Mouse (Mus musculus): ENCODE data around the gene Ttll9. TPM values are rescaled to one million over a fixed set of nuclear protein-coding genes. Genes with fewer than 3 reads are reported as not detected.

Gene Ttll9
- polyA plus RNA-seq, 1 experiment = 4.6 TPM

GRCm38 (mm10) chr2:153049997-153050358, 87.7 kb downstream of the Ttll9 start:
- Histone ChIP-seq H3K27ac (ENCODE audit: insufficient read depth, low read length) (peak overlapping the region; percentile 92), H3K4me1 (ENCODE audit: control insufficient read depth, insufficient read depth, low read length) (peaks cover 76% of the 10 kb centered on the region)
- DNase-seq = no peak

GRCm38 (mm10) chr2:153051095-153051494, 88.8 kb downstream of the Ttll9 start:
- 60% methylated on average over 6 of the region's 6 CpGs for WGBS
- TF ChIP-seq CTCF (IDR thresholded peaks at IDR 0.05; ENCODE audit: borderline replicate concordance, insufficient read depth, low read depth, low read length) = no peak
- TF ChIP-seq POLR2A (IDR thresholded peaks at IDR 0.05; ENCODE audit: borderline replicate concordance, insufficient read depth, low read length) = no peak
- H3K27me3 ChIP-seq (ENCODE audit: control insufficient read depth, insufficient read depth, low read length) = no peaks in the 10 kb centered on the region

More at GRCm38 (mm10) chr2:153049997-153050358, 87.7 kb downstream of the Ttll9 start:
- no peaks in the 10 kb centered on the region for H3K27me3 ChIP-seq (ENCODE audit: control insufficient read depth, insufficient read depth, low read length)
- no peak for TF ChIP-seq CTCF (IDR thresholded peaks at IDR 0.05; ENCODE audit: borderline replicate concordance, insufficient read depth, low read depth, low read length)
- no peak for TF ChIP-seq POLR2A (IDR thresholded peaks at IDR 0.05; ENCODE audit: borderline replicate concordance, insufficient read depth, low read length)
- H3K4me3 ChIP-seq (replicated peaks; ENCODE audit: insufficient read depth, low read depth, low read length) = no peak overlapping the region
- 30% methylated on average over 4 of the region's 4 CpGs for WGBS

GRCm38 (mm10) chr2:153051537-153051936, 89.3 kb downstream of the Ttll9 start:
- H3K27ac ChIP-seq (ENCODE audit: insufficient read depth, low read length) = peak overlapping the region; percentile 92
- no peak for TF ChIP-seq POLR2A (IDR thresholded peaks at IDR 0.05; ENCODE audit: borderline replicate concordance, insufficient read depth, low read length)
- TF ChIP-seq CTCF (IDR thresholded peaks at IDR 0.05; ENCODE audit: borderline replicate concordance, insufficient read depth, low read depth, low read length) = no peak
- no peaks in the 10 kb centered on the region for H3K27me3 ChIP-seq (ENCODE audit: control insufficient read depth, insufficient read depth, low read length)
- no peak for DNase-seq
- H3K4me3 ChIP-seq (replicated peaks; ENCODE audit: insufficient read depth, low read depth, low read length) = no peak overlapping the region
- H3K4me1 ChIP-seq (ENCODE audit: control insufficient read depth, insufficient read depth, low read length) = peaks cover 69% of the 10 kb centered on the region
- 52% methylated on average over 9 of the region's 9 CpGs for WGBS

More at GRCm38 (mm10) chr2:153051095-153051494, 88.8 kb downstream of the Ttll9 start:
- Histone ChIP-seq H3K27ac (ENCODE audit: insufficient read depth, low read length) (peak overlapping the region; percentile 92), H3K4me3 (replicated peaks; ENCODE audit: insufficient read depth, low read depth, low read length) (no peak overlapping the region), H3K4me1 (ENCODE audit: control insufficient read depth, insufficient read depth, low read length) (peaks cover 74% of the 10 kb centered on the region)
- DNase-seq = no peak

- 9% methylated on average over 30 of the region's 30 CpGs for WGBS
Observed at GRCm38 (mm10) chr2:153052700-153053351, 90.5 kb downstream of the Ttll9 start.

GRCm38 (mm10) chr2:153053896-153054295, 91.6 kb downstream of the Ttll9 start:
- H3K4me3 ChIP-seq (replicated peaks; ENCODE audit: insufficient read depth, low read depth, low read length) = no peak overlapping the region
- WGBS = 62% methylated on average over 8 of the region's 8 CpGs
- DNase-seq = peak in 1 of 2 experiments; percentile 44
- peaks cover 49% of the 10 kb centered on the region for H3K4me1 ChIP-seq (ENCODE audit: control insufficient read depth, insufficient read depth, low read length)
- no peak for TF ChIP-seq POLR2A (IDR thresholded peaks at IDR 0.05; ENCODE audit: borderline replicate concordance, insufficient read depth, low read length)
- TF ChIP-seq CTCF (IDR thresholded peaks at IDR 0.05; ENCODE audit: borderline replicate concordance, insufficient read depth, low read depth, low read length) = no peak
- no peak overlapping the region for H3K27ac ChIP-seq (ENCODE audit: insufficient read depth, low read length)
- H3K27me3 ChIP-seq (ENCODE audit: control insufficient read depth, insufficient read depth, low read length) = no peaks in the 10 kb centered on the region

More at GRCm38 (mm10) chr2:153052700-153053351, 90.5 kb downstream of the Ttll9 start:
- TF ChIP-seq POLR2A (IDR thresholded peaks at IDR 0.05; ENCODE audit: borderline replicate concordance, insufficient read depth, low read length) (no peak), CTCF (IDR thresholded peaks at IDR 0.05; ENCODE audit: borderline replicate concordance, insufficient read depth, low read depth, low read length) (peak; percentile 35; the same call in 1 of the 2 replicates)
- DNase-seq = peak; percentile 60 to 66
- Histone ChIP-seq H3K27me3 (ENCODE audit: control insufficient read depth, insufficient read depth, low read length) (no peaks in the 10 kb centered on the region), H3K4me3 (replicated peaks; ENCODE audit: insufficient read depth, low read depth, low read length) (peak overlapping the region; percentile 8), H3K4me1 (ENCODE audit: control insufficient read depth, insufficient read depth, low read length) (peaks cover 59% of the 10 kb centered on the region), H3K27ac (ENCODE audit: insufficient read depth, low read length) (peak overlapping the region; percentile 92)

- no peak overlapping the region for H3K27ac ChIP-seq (ENCODE audit: insufficient read depth, low read length)
- no peak overlapping the region for H3K4me3 ChIP-seq (replicated peaks; ENCODE audit: insufficient read depth, low read depth, low read length)
- H3K4me1 ChIP-seq (ENCODE audit: control insufficient read depth, insufficient read depth, low read length) = peaks cover 42% of the 10 kb centered on the region
- 40% methylated on average over 6 of the region's 6 CpGs for WGBS
- no peak for DNase-seq
- TF ChIP-seq CTCF (IDR thresholded peaks at IDR 0.05; ENCODE audit: borderline replicate concordance, insufficient read depth, low read depth, low read length) (peak; percentile 53; the same call in 1 of the 2 replicates), POLR2A (IDR thresholded peaks at IDR 0.05; ENCODE audit: borderline replicate concordance, insufficient read depth, low read length) (no peak)
- H3K27me3 ChIP-seq (ENCODE audit: control insufficient read depth, insufficient read depth, low read length) = no peaks in the 10 kb centered on the region
Observed at GRCm38 (mm10) chr2:153055270-153055920, 93.1 kb downstream of the Ttll9 start.

Other genes starting within 250 kb of the Ttll9 start
- gene Id1, start 226.2 kb upstream of the Ttll9 start, polyA plus RNA-seq (2012; rRNA removed) = 63.8 and 68.7 TPM in 2 replicates
- gene Cox4i2, start 208.3 kb upstream of the Ttll9 start, polyA plus RNA-seq (2012; rRNA removed) = 9.2 and 9.7 TPM in 2 replicates
- 141 and 142 TPM in 2 replicates for gene Bcl2l1, start 130.8 kb upstream of the Ttll9 start, polyA plus RNA-seq (2012; rRNA removed)
- gene Tpx2, start 114.5 kb upstream of the Ttll9 start, polyA plus RNA-seq (2012; rRNA removed) = 1.2 TPM in 2 replicates
- not detected in 2 replicates for gene Mylk2, start 51.1 kb upstream of the Ttll9 start, polyA plus RNA-seq (2012; rRNA removed)
- gene Foxs1, start 29.3 kb upstream of the Ttll9 start, polyA plus RNA-seq (2012; rRNA removed) = 1.2 and 1.9 TPM in 2 replicates
- gene Dusp15, start 10.8 kb upstream of the Ttll9 start, polyA plus RNA-seq (2012; rRNA removed) = 73.1 and 73.6 TPM in 2 replicates
- 131 and 133 TPM in 2 replicates for gene Pdrg1, start 52.9 kb downstream of the Ttll9 start, polyA plus RNA-seq (2012; rRNA removed)
- gene Xkr7, start 69.4 kb downstream of the Ttll9 start, polyA plus RNA-seq (2012; rRNA removed) = 9.5 and 11.6 TPM in 2 replicates
- 9.0 and 11.4 TPM in 2 replicates for gene Ccm2l, start 103.5 kb downstream of the Ttll9 start, polyA plus RNA-seq (2012; rRNA removed)
- 1.2 and 1.4 TPM in 2 replicates for gene Hck, start 146.0 kb downstream of the Ttll9 start, polyA plus RNA-seq (2012; rRNA removed)
- gene Tm9sf4, start 198.8 kb downstream of the Ttll9 start, polyA plus RNA-seq (2012; rRNA removed) = 78.6 and 82.5 TPM in 2 replicates